Mouse (Mus musculus) midbrain, embryonic 11.5 days (tissue): Measurements from ENCODE around the gene Dexi. TPM values are rescaled to one million over a fixed set of nuclear protein-coding genes. Genes with fewer than 3 reads are reported as not detected.

Source experiments
- ATAC-seq: fragments of 200-750 bp; cut with Nextera tagmentation; 2 replicates; pipeline ENCODE4 v1.8.0; 2017; ENCODE audit warnings: moderate TSS enrichment, moderate library complexity; ENCODE audit not compliant: low FRiP score
- DNase-seq: peaks from one replicate; pipeline ENCODE4 v3.0.0; 2015; ENCODE audit warnings: low spot score; ENCODE audit errors: missing footprints
- H3K27ac ChIP-seq: fragments of 300-500 bp; sonication (generic); 2 replicates; pipeline ENCODE4 v1.5.1; 2014; ENCODE audit warnings: low read depth, low read length
- H3K27me3 ChIP-seq: fragments of 300-500 bp; sonication (generic); 2 replicates; pipeline ENCODE4 v1.6.1; 2014; ENCODE audit warnings: mild to moderate bottlenecking, low read length, moderate library complexity, mixed read lengths; ENCODE audit not compliant: control insufficient read depth, insufficient read depth
- H3K36me3 ChIP-seq: fragments of 300-500 bp; sonication (generic); 2 replicates; pipeline ENCODE4 v1.6.1; 2014; ENCODE audit warnings: mild to moderate bottlenecking, low read length, moderate library complexity, mixed read lengths; ENCODE audit not compliant: control insufficient read depth, insufficient read depth
- H3K4me1 ChIP-seq: fragments of 300-500 bp; sonication (generic); 2 replicates; pipeline ENCODE4 v1.6.1; 2014; ENCODE audit warnings: low read length; ENCODE audit not compliant: control insufficient read depth, insufficient read depth
- H3K4me2 ChIP-seq: fragments of 300-500 bp; sonication (generic); 2 replicates; pipeline ENCODE4 v1.6.1; 2014; ENCODE audit warnings: mild to moderate bottlenecking, moderate library complexity
- H3K4me3 ChIP-seq: fragments of 300-500 bp; sonication (generic); 2 replicates; pipeline ENCODE4 v1.5.1; 2014; ENCODE audit warnings: low read depth, low read length
- H3K9ac ChIP-seq: fragments of 300-500 bp; sonication (generic); 2 replicates; pipeline ENCODE4 v1.6.1; 2014; ENCODE audit warnings: low read length
- H3K9me3 ChIP-seq: fragments of 300-500 bp; sonication (generic); 2 replicates; pipeline ENCODE4 v1.6.1; 2016; ENCODE audit warnings: low read length; ENCODE audit not compliant: control insufficient read depth
- WGBS: fragments of 180-500 bp; shearing (Covaris S2); extraction: QIAGEN DNeasy Blood & Tissue Kit; methylation state at CpG from one replicate; pipeline ENCODE4 v1.1.7; 2014; 5-methylcytosine and 5-hydroxymethylcytosine counted together
- polyA plus RNA-seq: library from polyadenylated mRNA; unstranded; fragments of >200 nt; fragmentation: Nextera tagmentation; extraction: Ambion mirVana; gene quantifications from 2 replicates; pipeline ENCODE4 v1.2.1, GENCODE M21; 2014

The Dexi gene
- polyA plus RNA-seq, 1 experiment from 2014 or later: 27.3 TPM

- WGBS: 93% methylated on average over 2 of the region's 2 CpGs
- H3K27ac ChIP-seq: no peak overlapping the region
These were observed 81.7 kb downstream of the Dexi start for GRCm38 (mm10) chr16:10461178-10461577.

GRCm38 (mm10) chr16:10460188-10460587 lies 82.7 kb downstream of the Dexi start:
- Histone ChIP-seq H3K36me3 (no peaks in the 10 kb centered on the region), H3K9me3 (no peaks in the 10 kb centered on the region), H3K4me1 (no peaks in the 10 kb centered on the region), H3K4me3 (no peak overlapping the region), H3K27ac (no peak overlapping the region), H3K27me3 (no peaks in the 10 kb centered on the region), H3K9ac (no peak overlapping the region), H3K4me2 (no peak overlapping the region)
- DNase-seq (no peak), ATAC-seq (no peak)
- 71% methylated on average over 2 of the region's 2 CpGs for WGBS

More at GRCm38 (mm10) chr16:10461178-10461577, 81.7 kb downstream of the Dexi start:
- Histone ChIP-seq H3K4me2 (no peak overlapping the region), H3K9ac (no peak overlapping the region), H3K36me3 (no peaks in the 10 kb centered on the region), H3K4me3 (no peak overlapping the region), H3K9me3 (no peaks in the 10 kb centered on the region), H3K4me1 (no peaks in the 10 kb centered on the region), H3K27me3 (no peaks in the 10 kb centered on the region)
- no peak for ATAC-seq
- DNase-seq: no peak

GRCm38 (mm10) chr16:10454583-10454974 lies 88.3 kb downstream of the Dexi start:
- no peaks in the 10 kb centered on the region for H3K36me3 ChIP-seq
- H3K9me3 ChIP-seq: no peaks in the 10 kb centered on the region
- 65% methylated on average over 3 of the region's 3 CpGs for WGBS
- H3K4me3 ChIP-seq: no peak overlapping the region
- H3K9ac ChIP-seq: no peak overlapping the region
- no peak overlapping the region for H3K4me2 ChIP-seq
- DNase-seq: no peak
- H3K27ac ChIP-seq: no peak overlapping the region
- no peaks in the 10 kb centered on the region for H3K4me1 ChIP-seq
- ATAC-seq: no peak
- H3K27me3 ChIP-seq: no peaks in the 10 kb centered on the region

- Histone ChIP-seq H3K9me3 (no peaks in the 10 kb centered on the region), H3K27ac (no peak overlapping the region)
- 85% methylated on average over 6 of the region's 6 CpGs for whole genome bisulfite sequencing
These were observed 88.8 kb downstream of the Dexi start for GRCm38 (mm10) chr16:10453872-10454582.

More at GRCm38 (mm10) chr16:10453872-10454582, 88.8 kb downstream of the Dexi start:
- no peak for DNase-seq
- H3K4me2 ChIP-seq: no peak overlapping the region
- H3K4me1 ChIP-seq: no peaks in the 10 kb centered on the region
- no peak overlapping the region for H3K4me3 ChIP-seq
- H3K27me3 ChIP-seq: no peaks in the 10 kb centered on the region
- H3K36me3 ChIP-seq: no peaks in the 10 kb centered on the region
- ATAC-seq: no peak
- no peak overlapping the region for H3K9ac ChIP-seq

Other genes with a start within 250 kb of the Dexi start
- gene Emp2, start 229.1 kb downstream of the Dexi start, polyA plus RNA-seq: 3.2 and 4.3 TPM in 2 replicates
- 0.16 and 0.18 TPM in 2 replicates for gene Tekt5, start 147.6 kb downstream of the Dexi start, polyA plus RNA-seq
- gene Nubp1, start 131.1 kb downstream of the Dexi start, polyA plus RNA-seq: 66.5 and 71.8 TPM in 2 replicates
- gene Tvp23a, start 95.7 kb downstream of the Dexi start, polyA plus RNA-seq: 24.5 and 25.0 TPM in 2 replicates
- gene Ciita, start 63.0 kb downstream of the Dexi start, polyA plus RNA-seq: 0.14 and 0.34 TPM in 2 replicates
- gene Clec16a, start 2.3 kb upstream of the Dexi start, polyA plus RNA-seq: 41.2 and 43.4 TPM in 2 replicates
- gene Socs1, start 242.5 kb upstream of the Dexi start, polyA plus RNA-seq: 2.2 and 2.5 TPM in 2 replicates
- gene Tnp2, start 245.6 kb upstream of the Dexi start, polyA plus RNA-seq: not detected in 2 replicates
- gene Prm3, start 247.9 kb upstream of the Dexi start, polyA plus RNA-seq: not detected in 2 replicates